Mouse (Mus musculus): ENCODE measurements around the gene Ccdc110. TPM values are rescaled to one million over a fixed set of nuclear protein-coding genes. Genes with fewer than 3 reads are reported as not detected.

Gene Ccdc110
- not detected for polyA plus RNA-seq (2017; shearing (Covaris generic))

DNA sequence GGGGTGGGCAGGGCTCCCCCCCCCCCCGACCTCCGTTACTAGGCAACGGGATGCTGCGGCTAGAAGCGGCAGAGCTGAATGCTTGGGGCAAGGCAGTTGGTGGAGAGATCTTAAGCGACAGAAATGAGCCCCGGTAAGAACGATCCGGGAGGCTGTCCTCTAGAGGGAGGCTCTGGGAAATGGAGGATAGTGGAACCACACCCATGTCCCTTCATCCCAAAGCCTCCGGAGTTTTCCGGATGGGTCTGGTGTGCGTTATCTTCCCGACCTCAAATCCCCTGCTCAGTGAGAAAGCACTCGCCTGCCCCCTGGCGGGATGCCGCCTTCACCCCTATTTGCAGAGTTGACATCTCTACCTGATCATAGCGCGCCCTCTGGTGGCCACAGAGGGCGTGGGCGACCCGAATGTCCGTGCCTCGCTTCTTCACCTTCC, at the start of gene Ccdc110:
Gene Ccdc110, plus strand, starts transcription at position 38 of the 433 bp plus-strand sequence.

GRCm38 (mm10) chr8:45885202-45885685, 49.2 kb upstream of the Ccdc110 start, which contains the start of gene Pdlim3:
Gene Pdlim3 (plus strand): TSS chr8:45885461.

DNA sequence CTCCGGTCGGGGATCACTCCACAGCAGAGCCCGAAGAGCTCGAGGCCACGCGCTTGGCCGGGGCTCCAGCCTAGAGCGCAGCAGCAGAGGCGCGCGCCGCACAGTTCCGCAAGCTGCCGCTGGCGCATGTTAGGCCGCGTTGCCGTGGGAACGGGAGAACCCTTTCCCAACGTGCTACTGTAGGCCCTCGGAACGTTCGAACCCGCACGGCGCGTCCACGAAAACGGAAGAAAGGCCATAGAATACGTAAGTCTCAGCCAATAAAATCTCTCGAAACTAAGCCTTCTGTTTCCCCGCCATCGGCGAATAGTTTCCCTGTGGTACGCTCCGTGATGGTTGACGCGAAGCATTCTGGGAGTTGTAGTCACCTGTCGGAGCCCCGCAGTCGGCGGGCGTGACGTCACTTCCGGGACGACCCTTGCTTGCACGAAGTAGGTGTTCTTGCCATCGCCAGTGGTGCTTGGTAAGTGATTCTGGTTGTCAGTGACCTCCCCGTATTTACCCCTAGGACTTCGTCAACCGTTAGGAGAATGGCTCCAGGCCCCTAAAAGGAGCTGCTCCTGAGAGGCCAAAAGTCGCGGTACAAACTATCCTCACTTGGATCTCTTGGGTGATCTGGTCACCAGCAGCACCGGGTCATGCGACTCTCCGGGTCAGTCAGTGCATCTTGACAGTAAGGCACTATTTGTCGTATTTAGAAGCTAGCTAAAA, 40.9 kb downstream of the Ccdc110 start, which contains the start of the genes 1700029J07Rik and Ufsp2:
Gene 1700029J07Rik, minus strand, starts transcription at position 127 of the 711 bp plus-strand sequence.
Gene Ufsp2, plus strand, starts transcription at position 403 of the 711 bp plus-strand sequence.

Other genes starting within 250 kb of the Ccdc110 start
- not detected for gene Pdlim3, start 49.2 kb upstream of the Ccdc110 start, polyA plus RNA-seq (2017; shearing (Covaris generic))
- gene 1700029J07Rik, start 40.6 kb downstream of the Ccdc110 start, polyA plus RNA-seq (2017; shearing (Covaris generic)): 2.7 TPM
- gene Ufsp2, start 40.9 kb downstream of the Ccdc110 start, polyA plus RNA-seq (2017; shearing (Covaris generic)): 50.6 TPM
- 0.56 TPM for gene Lrp2bp, start 64.7 kb downstream of the Ccdc110 start, polyA plus RNA-seq (2017; shearing (Covaris generic))
- 24.3 TPM for gene Ankrd37, start 71.1 kb downstream of the Ccdc110 start, polyA plus RNA-seq (2017; shearing (Covaris generic))
- gene Cfap97, start 217.2 kb downstream of the Ccdc110 start, polyA plus RNA-seq (2017; shearing (Covaris generic)): 35.6 TPM
- 5.7 TPM for gene Snx25, start 217.5 kb downstream of the Ccdc110 start, polyA plus RNA-seq (2017; shearing (Covaris generic))